Mouse (Mus musculus) limb, embryonic 13.5 days (tissue): ENCODE measurements around the gene Wdr45b. TPM values are rescaled to one million over a fixed set of nuclear protein-coding genes. Genes with fewer than 3 reads are reported as not detected.
"Not testable (repeated sequence)": the region's sequence is repeated elsewhere in the genome, so short reads cannot be mapped to it uniquely, and the experiment has no call there.

Experiments used
- ATAC-seq: fragments of 200-750 bp; cut with Nextera tagmentation; 2 replicates; pipeline ENCODE4 v1.8.0; 2017; ENCODE audit warnings: low read depth, moderate number of reproducible peaks, moderate TSS enrichment; ENCODE audit not compliant: low FRiP score
- H3K27ac ChIP-seq: fragments of 300-500 bp; sonication (generic); 2 replicates; pipeline ENCODE4 v1.5.1; 2015; ENCODE audit warnings: inconsistent platforms, mild to moderate bottlenecking, moderate library complexity
- H3K27me3 ChIP-seq: fragments of 300-500 bp; sonication (generic); 2 replicates; pipeline ENCODE4 v1.6.1; 2015; ENCODE audit warnings: mild to moderate bottlenecking, inconsistent platforms
- H3K36me3 ChIP-seq: fragments of 300-500 bp; sonication (generic); 2 replicates; pipeline ENCODE4 v1.6.1; 2015; ENCODE audit warnings: inconsistent platforms, mild to moderate bottlenecking, moderate library complexity
- H3K4me1 ChIP-seq: fragments of 300-500 bp; sonication (generic); 2 replicates; pipeline ENCODE4 v1.6.1; 2015; ENCODE audit warnings: inconsistent platforms
- H3K4me2 ChIP-seq: fragments of 300-500 bp; sonication (generic); replicated peaks from 2 replicates; pipeline ENCODE4 v1.6.1; 2015; ENCODE audit warnings: inconsistent platforms, mild to moderate bottlenecking, moderate library complexity
- H3K4me3 ChIP-seq: fragments of 300-500 bp; sonication (generic); 2 replicates; pipeline ENCODE4 v1.5.1; 2015; ENCODE audit warnings: moderate library complexity, mild to moderate bottlenecking, inconsistent platforms
- H3K9ac ChIP-seq: fragments of 300-500 bp; sonication (generic); 2 replicates; pipeline ENCODE4 v1.6.1; 2015; ENCODE audit warnings: mild to moderate bottlenecking, inconsistent platforms
- H3K9me3 ChIP-seq: fragments of 300-500 bp; sonication (generic); 2 replicates; pipeline ENCODE4 v1.6.1; 2016; ENCODE audit warnings: inconsistent platforms
- WGBS: fragments of 180-500 bp; shearing (Covaris S2); methylation state at CpG from one replicate; pipeline ENCODE4 v1.1.7; 2015; 5-methylcytosine and 5-hydroxymethylcytosine counted together
- polyA plus RNA-seq: library from polyadenylated mRNA; unstranded; fragments of >200 nt; fragmentation: Nextera tagmentation; extraction: Ambion mirVana; gene quantifications from 2 replicates; pipeline ENCODE4 v1.2.1, GENCODE M21; 2015

Gene Wdr45b
- polyA plus RNA-seq, 1 experiment from 2014 or later, result 111 TPM

DNA sequence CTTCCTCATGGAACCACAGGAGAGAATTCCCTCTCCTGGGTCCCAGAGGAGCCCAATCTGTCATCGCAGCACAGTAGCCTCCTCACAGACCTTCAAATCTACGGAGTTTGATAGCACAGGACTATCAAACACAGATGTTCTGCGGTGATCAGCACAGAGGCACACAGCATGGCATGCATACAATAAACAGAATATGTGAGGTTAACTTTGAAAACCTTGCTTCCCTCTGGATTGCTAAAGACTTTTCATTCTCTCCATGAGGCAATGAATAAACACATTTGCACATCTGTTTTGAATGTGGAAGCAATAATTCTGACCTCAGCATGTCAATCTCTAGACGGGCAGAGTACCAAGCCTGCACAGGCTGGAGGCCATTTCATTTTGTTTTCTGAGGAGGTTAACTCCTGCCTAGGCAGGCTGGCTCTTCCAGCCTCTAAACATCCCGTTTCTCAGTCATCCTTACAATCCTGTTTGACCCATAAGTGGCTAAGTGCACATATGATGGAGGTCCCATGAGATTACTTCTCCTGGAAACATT, 13.0 kb upstream of the Wdr45b start:
- ATAC-seq, result no peak
- Histone ChIP-seq H3K36me3 (no peaks in the 10 kb centered on the region), H3K4me3 (no peak overlapping the region), H3K4me1 (0 out of 2 replicates have a peak, but pooled peaks cover 6% of the 10 kb centered on the region), H3K27me3 (no peaks in the 10 kb centered on the region), H3K9me3 (no peaks in the 10 kb centered on the region), H3K4me2 (no peak overlapping the region), H3K9ac (no peak overlapping the region), H3K27ac (0 out of 2 replicates have a peak overlapping the region, but pooled peaks have one; percentile 15)
- WGBS, result 33% methylated on average over 5 of the region's 5 CpGs

DNA sequence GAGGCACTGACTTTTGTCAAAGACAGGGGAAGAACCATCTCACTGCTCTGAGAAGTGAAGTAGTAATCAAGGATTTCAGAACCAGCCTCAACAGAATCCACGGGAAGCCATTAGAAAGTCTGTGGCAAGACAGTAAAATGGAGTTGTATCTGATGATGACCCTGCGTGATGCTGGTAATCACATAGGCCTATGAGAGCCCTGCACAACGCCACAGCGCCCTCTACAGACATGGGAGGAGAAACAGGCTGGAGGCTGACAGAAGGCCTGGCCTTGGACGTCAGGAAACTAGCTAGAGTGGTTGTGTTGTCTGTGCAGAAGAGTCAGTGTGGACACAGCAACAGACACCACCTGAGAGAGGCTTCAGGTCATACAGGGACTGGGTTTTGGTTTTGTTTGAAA, 8.0 kb upstream of the Wdr45b start:
- Histone ChIP-seq H3K27ac (no peak overlapping the region), H3K27me3 (no peaks in the 10 kb centered on the region), H3K9me3 (no peaks in the 10 kb centered on the region), H3K4me1 (0 out of 2 replicates have a peak, but pooled peaks cover 6% of the 10 kb centered on the region), H3K9ac (no peak overlapping the region), H3K4me3 (no peak overlapping the region), H3K36me3 (no peaks in the 10 kb centered on the region), H3K4me2 (no peak overlapping the region)
- 34% methylated on average over 5 of the region's 5 CpGs for WGBS
- no peak for ATAC-seq

DNA sequence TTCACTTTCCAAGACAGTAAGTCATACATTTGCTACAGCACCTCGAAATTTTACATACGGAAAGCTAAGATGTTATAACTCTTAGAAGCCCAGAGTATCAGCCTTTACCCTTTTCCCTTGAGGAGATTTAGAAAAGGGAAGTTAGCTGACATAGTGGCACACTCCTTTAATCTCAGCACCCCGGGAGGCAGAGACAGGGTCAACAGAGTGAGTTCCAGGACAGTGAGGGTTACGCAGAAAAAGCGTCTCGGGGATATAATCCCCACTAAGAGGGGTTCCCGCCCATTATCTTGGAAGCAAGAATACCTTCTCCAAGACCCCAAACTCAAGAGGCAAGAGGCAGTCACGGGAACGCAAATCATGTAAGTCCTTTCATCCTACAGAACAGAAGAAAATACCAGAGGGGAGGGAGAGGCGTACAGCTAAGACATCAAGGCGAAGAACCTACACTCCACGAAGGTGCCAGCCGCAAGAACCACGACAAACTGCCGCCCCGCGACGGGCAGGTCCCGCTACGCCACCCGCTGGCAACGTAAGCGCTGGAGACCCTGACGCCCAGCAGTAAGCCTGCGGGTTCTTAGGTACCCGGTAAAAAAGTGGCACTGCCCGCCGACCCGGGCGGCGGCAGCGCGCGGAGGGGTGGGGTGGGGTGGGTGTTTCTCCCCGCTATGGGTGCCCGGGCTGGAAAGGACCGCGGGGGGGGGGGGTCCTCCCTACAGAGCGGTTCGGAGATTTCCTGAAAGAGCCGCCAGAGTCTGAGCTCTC, 737 bp downstream of the Wdr45b start:
- WGBS, result 4% methylated on average over 38 of the region's 41 CpGs
- ATAC-seq, result no peak; the same call in none of the 2 replicates

DNA sequence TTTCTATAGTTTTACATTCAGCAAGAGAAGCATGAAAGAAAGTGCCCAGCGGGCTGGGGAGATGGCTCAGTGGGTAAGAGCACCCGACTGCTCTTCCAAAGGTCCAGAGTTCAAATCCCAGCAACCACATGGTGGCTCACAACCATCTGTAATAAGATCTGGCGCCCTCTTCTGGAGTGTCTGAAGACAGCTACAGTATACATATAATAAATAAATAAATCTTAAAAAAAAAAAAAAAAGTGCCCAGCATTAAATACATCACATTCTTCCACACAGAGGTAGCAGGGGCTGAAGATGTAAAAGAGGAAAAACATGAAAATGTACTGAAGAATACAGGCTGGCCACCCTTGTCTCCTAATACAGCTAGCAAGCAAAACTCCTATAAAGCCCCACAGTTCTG, 5.5 kb downstream of the Wdr45b start:
- H3K27ac ChIP-seq, H3K27me3 ChIP-seq, H3K4me2 ChIP-seq, ATAC-seq, H3K4me3 ChIP-seq, H3K9me3 ChIP-seq, H3K9ac ChIP-seq: not testable (repeated sequence)
- Histone ChIP-seq H3K4me1 (peaks cover 16% of the 10 kb centered on the region), H3K36me3 (peaks cover 44% of the 10 kb centered on the region)
- WGBS, result 83% methylated on average over 3 of the region's 3 CpGs

More for the DNA sequence above, 737 bp downstream of the Wdr45b start:
- Histone ChIP-seq H3K27me3 (no peaks in the 10 kb centered on the region), H3K4me2 (peak overlapping the region; percentile 94), H3K9ac (peak overlapping the region; percentile 94), H3K27ac (peak overlapping the region; percentile 85), H3K36me3 (peaks cover 6% of the 10 kb centered on the region), H3K4me1 (peaks cover 24% of the 10 kb centered on the region), H3K4me3 (peak overlapping the region; percentile 95), H3K9me3 (no peaks in the 10 kb centered on the region)

DNA sequence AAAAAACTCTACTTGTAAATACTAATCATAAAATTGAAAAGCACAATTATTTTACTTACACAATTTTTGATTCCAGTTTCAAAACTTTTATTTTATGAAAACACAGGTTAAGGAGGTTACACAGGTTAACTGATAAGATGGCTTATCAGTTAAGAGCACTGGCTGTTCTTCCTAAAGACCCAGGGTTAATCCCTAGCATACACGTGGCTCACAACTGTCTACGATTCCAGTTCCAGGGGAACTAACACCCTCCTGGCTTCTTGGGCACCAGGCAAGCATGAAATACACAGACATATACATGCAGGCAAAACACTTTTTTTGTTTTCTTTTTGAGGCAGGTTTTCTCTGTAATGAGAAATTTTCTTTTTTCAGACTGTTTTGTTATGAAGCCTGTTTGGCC, 6.1 kb downstream of the Wdr45b start:
- Histone ChIP-seq H3K9me3 (no peaks in the 10 kb centered on the region), H3K9ac (no peak overlapping the region), H3K36me3 (peaks cover 49% of the 10 kb centered on the region), H3K27ac (no peak overlapping the region), H3K4me3 (no peak overlapping the region), H3K4me1 (peaks cover 12% of the 10 kb centered on the region), H3K27me3 (no peaks in the 10 kb centered on the region), H3K4me2 (no peak overlapping the region)
- 93% methylated on average over 2 of the region's 2 CpGs for WGBS
- no peak for ATAC-seq

DNA sequence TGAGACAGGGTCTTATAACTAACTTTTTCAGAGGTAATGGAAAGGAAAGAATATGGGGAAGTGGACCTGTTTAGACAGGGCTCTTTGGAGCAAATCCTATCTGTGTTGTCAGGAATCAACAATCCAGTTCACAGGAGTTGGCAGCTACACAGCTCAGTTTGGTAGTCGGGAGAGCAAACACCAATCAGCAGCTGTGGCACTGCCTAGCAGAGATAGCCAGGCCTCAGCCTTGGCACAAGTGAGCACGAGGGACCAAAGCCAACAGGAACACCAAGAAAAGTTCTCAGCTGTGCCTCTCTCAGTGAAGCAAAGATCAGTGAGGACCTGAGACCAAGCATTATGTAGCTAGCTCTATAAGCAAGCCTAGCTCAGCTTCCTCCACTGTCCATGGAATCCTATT, 7.2 kb downstream of the Wdr45b start:
- Histone ChIP-seq H3K9me3 (no peaks in the 10 kb centered on the region), H3K4me1 (peaks cover under 1% of the 10 kb centered on the region; the same call in 1 of the 2 replicates), H3K4me3 (no peak overlapping the region), H3K36me3 (peaks cover 53% of the 10 kb centered on the region), H3K27ac (no peak overlapping the region), H3K9ac (no peak overlapping the region), H3K27me3 (no peaks in the 10 kb centered on the region), H3K4me2 (no peak overlapping the region)
- WGBS, result 89% methylated on average over 2 of the region's 2 CpGs
- no peak for ATAC-seq

DNA sequence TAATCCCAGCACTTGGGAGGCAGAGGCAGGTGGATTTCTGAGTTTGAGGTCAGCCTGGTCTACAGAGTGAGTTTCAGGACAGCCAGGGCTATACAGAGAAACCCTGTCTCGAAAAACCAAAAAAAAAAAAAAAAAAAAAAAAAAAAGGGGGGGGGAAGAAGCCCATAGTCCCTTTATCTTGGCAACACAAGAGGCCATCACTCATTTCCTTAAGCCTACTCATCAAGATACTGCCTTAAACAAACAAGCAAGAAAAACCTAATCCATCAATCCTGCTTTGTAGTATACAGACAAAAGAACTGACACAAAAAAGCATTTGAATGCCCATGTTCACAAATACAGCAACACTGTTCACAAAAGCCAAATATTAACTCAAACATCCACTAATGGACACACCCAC, 11.8 kb downstream of the Wdr45b start:
- H3K4me3 ChIP-seq, H3K4me1 ChIP-seq, H3K9ac ChIP-seq, H3K27ac ChIP-seq, H3K27me3 ChIP-seq, H3K4me2 ChIP-seq, ATAC-seq, H3K9me3 ChIP-seq: not testable (repeated sequence)
- WGBS, result 83% methylated on average over 1 of the region's 1 CpGs
- peaks cover 64% of the 10 kb centered on the region for H3K36me3 ChIP-seq

DNA sequence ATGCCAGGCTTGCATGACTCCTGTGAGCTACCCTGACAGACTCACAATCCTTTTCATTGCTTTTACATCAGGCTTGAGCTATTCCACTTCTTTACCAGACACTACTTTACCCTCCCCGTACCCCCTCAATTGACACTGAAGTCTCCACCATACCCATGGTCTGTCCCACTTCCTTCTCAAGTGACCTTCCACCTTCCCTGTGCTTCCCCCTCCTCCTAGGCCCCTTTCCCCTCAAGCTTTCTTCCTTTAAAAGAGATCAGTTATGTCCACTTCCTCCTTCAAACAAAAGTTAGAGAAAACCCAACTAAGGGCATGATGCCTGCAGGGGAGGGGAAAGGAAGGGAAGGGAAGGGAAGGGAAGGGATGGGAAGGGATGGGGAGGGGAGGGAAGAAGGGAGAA, 14.0 kb downstream of the Wdr45b start:
- Histone ChIP-seq H3K27ac (no peak overlapping the region), H3K4me1 (no peaks in the 10 kb centered on the region), H3K36me3 (peaks cover 63% of the 10 kb centered on the region), H3K27me3 (no peaks in the 10 kb centered on the region), H3K4me3 (no peak overlapping the region), H3K9me3 (no peaks in the 10 kb centered on the region), H3K4me2 (no peak overlapping the region), H3K9ac (no peak overlapping the region)
- 90% methylated on average over 1 of the region's 1 CpGs for WGBS
- ATAC-seq, result no peak

DNA sequence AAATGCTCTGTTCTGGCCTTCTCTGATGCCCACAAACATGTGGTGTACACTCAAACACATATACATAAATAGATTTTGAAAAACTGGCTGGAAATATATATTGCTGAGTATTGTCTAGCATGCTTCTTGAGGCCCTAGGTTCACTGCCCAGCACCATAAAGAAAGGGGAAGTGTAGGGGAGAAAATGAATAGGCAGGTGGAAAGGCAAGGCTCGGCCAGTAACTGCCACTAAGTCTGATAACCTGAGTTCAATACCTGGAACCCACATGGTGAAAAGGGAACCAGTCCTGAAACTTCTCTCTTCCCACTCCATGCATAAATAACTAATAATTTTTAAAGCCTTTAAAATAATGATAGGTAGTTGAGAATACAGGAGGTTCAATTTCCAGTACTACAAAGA, 14.6 kb downstream of the Wdr45b start:
- ATAC-seq, result no peak
- Histone ChIP-seq H3K27ac (no peak overlapping the region), H3K27me3 (no peaks in the 10 kb centered on the region), H3K4me2 (no peak overlapping the region), H3K9ac (no peak overlapping the region), H3K36me3 (peaks cover 63% of the 10 kb centered on the region), H3K4me3 (no peak overlapping the region), H3K4me1 (no peaks in the 10 kb centered on the region), H3K9me3 (no peaks in the 10 kb centered on the region)
- WGBS, result 83% methylated on average over 1 of the region's 1 CpGs

DNA sequence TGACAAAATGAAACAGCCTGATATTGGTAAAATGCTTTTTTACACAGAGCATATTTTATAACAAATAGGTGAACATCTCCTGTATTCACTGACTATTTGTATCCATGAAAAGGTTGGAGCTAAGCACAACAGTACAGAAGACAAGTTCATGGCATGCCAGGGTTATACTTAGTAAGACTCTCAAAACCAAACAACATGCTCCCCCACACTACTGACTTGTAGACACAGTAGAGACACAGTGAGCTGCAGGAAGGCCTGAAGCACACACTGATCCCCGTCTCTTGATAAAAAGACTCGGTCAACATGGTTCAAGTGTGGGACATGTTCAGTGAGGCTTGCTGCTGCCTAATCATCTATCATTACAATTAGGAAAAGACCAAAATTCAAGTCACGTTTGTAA, 22.6 kb downstream of the Wdr45b start:
- ATAC-seq, result no peak
- no peaks in the 10 kb centered on the region for H3K27me3 ChIP-seq
- no peak overlapping the region for H3K4me3 ChIP-seq
- H3K9ac ChIP-seq, result no peak overlapping the region
- no peaks in the 10 kb centered on the region for H3K9me3 ChIP-seq
- no peak overlapping the region for H3K27ac ChIP-seq
- peaks cover 91% of the 10 kb centered on the region for H3K36me3 ChIP-seq
- H3K4me1 ChIP-seq, result no peaks in the 10 kb centered on the region
- no peak overlapping the region for H3K4me2 ChIP-seq
- WGBS, result 95% methylated on average over 3 of the region's 3 CpGs

DNA sequence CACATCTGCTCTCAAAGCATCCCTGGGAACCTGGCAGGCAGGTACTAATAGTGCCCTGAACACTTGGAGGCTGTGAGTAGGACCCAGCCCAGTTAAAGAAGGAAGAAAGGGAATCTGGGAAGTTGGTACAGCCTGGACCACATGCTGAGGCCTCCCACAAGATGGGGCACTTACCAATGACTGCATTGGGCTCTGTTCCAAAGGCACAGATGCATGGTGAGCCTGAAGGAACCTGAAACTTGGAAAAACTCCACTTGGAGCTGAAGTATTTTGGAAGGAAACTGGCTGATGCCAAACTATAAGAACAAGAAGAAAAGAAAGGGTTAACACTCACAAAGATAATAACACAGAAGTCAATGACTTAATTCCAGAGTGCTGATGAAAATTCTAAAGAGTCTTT, 25.6 kb downstream of the Wdr45b start:
- no peak overlapping the region for H3K4me3 ChIP-seq
- H3K9ac ChIP-seq, result no peak overlapping the region
- peaks cover 70% of the 10 kb centered on the region for H3K36me3 ChIP-seq
- no peak for ATAC-seq
- no peaks in the 10 kb centered on the region for H3K9me3 ChIP-seq
- no peaks in the 10 kb centered on the region for H3K4me1 ChIP-seq
- no peak overlapping the region for H3K27ac ChIP-seq
- H3K4me2 ChIP-seq, result no peak overlapping the region
- H3K27me3 ChIP-seq, result no peaks in the 10 kb centered on the region

DNA sequence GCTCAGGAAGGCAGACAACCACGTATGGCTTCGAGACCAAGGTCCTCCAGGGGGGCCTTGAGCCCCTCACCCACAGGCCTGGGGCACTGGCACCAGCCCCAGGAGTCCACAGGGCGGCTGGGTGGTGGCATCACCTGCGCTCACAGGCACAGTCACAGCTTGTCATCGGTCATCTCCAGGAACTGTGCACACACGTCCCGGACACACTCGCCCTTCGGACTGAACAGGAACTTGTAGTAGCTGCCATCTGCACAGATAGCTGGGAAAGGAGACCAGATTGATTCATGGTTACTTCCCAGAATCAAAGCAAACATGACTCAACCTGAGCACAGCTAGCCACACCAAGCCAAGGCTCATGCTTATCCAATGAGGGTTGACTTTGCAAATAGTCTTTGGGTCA, 26.0 kb downstream of the Wdr45b start:
- Histone ChIP-seq H3K4me2 (no peak overlapping the region), H3K36me3 (peaks cover 68% of the 10 kb centered on the region), H3K27ac (no peak overlapping the region), H3K9ac (no peak overlapping the region), H3K9me3 (no peaks in the 10 kb centered on the region), H3K4me3 (no peak overlapping the region), H3K4me1 (no peaks in the 10 kb centered on the region), H3K27me3 (no peaks in the 10 kb centered on the region)
- ATAC-seq, result no peak
- WGBS, result 96% methylated on average over 9 of the region's 9 CpGs

DNA sequence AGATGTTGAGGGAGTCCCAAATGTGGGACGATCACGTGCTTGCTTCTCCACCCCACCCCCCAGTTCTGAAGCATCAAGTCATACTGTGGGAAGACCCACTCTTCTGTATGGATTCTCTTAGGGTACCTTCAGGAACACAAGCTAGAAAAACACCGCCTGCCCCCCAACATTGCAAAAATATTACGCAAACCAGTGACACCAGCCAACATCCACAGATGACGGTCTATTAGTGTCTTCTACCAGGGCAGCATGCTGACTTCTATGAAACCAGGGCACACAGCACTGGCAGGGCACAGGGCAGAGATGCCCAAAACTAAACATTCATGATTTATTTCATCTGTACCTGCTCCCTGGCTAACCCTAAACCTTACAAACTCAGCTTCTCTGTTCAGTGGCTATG, 27.6 kb downstream of the Wdr45b start:
- no peak overlapping the region for H3K4me2 ChIP-seq
- ATAC-seq, result no peak
- peaks cover 53% of the 10 kb centered on the region for H3K36me3 ChIP-seq
- no peak overlapping the region for H3K27ac ChIP-seq
- no peaks in the 10 kb centered on the region for H3K27me3 ChIP-seq
- H3K4me3 ChIP-seq, result no peak overlapping the region
- H3K4me1 ChIP-seq, result no peaks in the 10 kb centered on the region
- WGBS, result 94% methylated on average over 5 of the region's 5 CpGs
- H3K9ac ChIP-seq, result no peak overlapping the region
- H3K9me3 ChIP-seq, result no peaks in the 10 kb centered on the region
